Mouse (Mus musculus): ENCODE measurements around the gene Adm2. TPM values are rescaled to one million over a fixed set of nuclear protein-coding genes. Genes with fewer than 3 reads are reported as not detected.

Adm2 gene
- polyA plus RNA-seq (2015; fragmentation: Nextera tagmentation; extraction: Ambion mirVana), result 1.4 and 2.4 TPM in 2 replicates

DNA sequence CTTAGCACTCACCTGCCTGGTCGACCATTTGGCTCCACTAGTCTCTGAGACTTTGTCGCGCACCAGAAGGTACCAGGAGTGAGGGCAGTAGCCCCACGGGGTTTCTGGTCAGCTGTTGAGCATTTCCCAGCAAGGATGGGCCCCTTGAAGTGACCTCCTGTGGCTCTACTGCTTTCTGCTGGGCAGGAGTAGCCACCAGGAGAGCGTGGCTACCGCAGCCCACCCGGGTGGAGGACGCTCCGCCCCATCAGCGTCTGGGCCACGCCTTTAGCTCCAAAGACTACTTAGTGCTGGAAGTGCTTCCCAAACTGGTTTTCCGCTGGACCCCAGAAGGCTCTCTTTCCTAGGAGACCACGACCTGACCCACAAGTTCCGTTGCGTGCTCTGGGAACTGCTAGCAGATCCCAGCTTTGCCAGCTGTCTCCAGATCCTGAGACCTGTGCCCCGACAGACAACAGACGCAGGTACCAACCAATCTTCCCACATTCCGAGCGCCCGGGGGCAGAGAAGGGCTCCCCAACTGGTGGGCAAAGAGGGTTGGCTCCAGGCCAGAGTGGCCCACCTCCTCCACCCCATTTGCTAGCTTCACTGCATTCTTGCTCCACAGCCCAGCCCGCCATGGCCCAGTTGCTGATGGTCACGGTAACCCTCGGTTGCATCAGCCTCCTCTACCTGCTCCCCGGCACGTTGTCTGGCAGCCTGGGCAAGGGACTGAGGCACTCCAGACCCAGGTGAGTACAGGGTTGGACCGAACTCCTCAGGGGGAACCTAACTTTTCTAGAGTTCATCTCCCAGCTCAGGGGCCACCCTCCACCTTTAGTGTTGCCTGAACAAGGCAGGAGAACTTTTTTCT is at the start of gene Adm2:
Adm2 (plus strand) TSS at position 51 of the 853 bp plus-strand sequence.
- 8% methylated on average over 26 of the region's 26 CpGs for WGBS (ENCODE audit: insufficient replicate concordance)

DNA sequence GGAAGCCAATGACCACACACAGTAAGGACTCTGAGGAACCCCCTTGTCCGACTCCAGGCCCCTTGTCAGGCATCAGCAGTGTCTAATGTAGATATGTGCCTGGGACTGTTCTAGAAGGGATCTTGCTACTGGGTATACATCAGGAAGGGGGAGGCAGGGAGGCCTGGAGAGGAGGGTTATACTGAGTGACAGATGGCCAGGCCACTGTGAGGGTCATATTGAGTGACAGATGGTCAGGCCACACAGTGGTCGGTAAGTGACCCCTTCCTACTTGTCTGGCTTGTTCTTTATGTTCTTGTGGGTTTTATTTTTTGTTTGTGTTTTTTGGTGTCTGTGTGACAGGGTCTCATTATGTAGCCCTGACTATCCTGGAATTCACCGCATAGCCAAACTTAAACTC is 47.0 kb upstream of the Adm2 start:
- Histone ChIP-seq H3K4me1 (replicated peaks) (no peaks in the 10 kb centered on the region), H3K36me3 (peaks cover 74% of the 10 kb centered on the region), H3K4me3 (replicated peaks) (no peak overlapping the region), H3K9me3 (replicated peaks) (no peaks in the 10 kb centered on the region), H3K4me2 (no peak overlapping the region), H3K27me3 (no peaks in the 10 kb centered on the region), H3K9ac (no peak overlapping the region), H3K27ac (no peak overlapping the region)
- DNase-seq (no peak), ATAC-seq (ENCODE audit: low read depth) (no peak)
- 77% methylated on average over 3 of the region's 3 CpGs for WGBS (ENCODE audit: insufficient replicate concordance)

More for the DNA sequence above, at the start of gene Adm2:
- peaks cover 31% of the 10 kb centered on the region for H3K4me1 ChIP-seq (replicated peaks)
- peak within 1 kb of the TSS; percentile 56 for H3K4me3 ChIP-seq (replicated peaks)
- DNase-seq, result peak; percentile 28
- H3K27ac ChIP-seq, result no peak within 1 kb of the TSS
- H3K4me2 ChIP-seq, result peak within 1 kb of the TSS; percentile 67
- H3K36me3 ChIP-seq, result no peaks in the 10 kb centered on the region
- H3K9ac ChIP-seq, result peak within 1 kb of the TSS; percentile 69
- peak; percentile 37; the same call in 1 of the 2 replicates for ATAC-seq (ENCODE audit: low read depth)
- peaks cover 23% of the 10 kb centered on the region for H3K27me3 ChIP-seq
- H3K9me3 ChIP-seq (replicated peaks), result no peaks in the 10 kb centered on the region

DNA sequence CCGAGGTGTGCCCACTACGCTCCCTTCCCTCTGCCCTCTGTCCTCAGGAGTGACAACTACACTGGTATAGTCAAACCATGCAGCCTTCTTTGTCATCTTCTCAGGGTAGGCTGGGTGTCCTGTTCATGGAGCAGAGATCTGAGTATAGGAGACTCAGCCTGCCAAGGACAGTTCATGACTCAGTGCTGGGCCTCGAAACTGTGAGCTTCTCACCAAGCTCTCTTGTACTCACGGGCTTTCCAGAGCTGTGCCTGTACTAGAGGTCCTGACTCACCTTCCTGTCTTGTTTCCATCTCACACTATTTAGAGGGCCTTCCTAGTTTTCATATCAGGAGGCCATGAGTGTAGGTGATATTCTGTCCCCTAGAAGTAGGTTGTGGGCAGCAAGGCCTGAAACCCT is 45.2 kb upstream of the Adm2 start:
- WGBS (ENCODE audit: insufficient replicate concordance), result 86% methylated on average over 4 of the region's 4 CpGs
- no peak for ATAC-seq (ENCODE audit: low read depth)
- H3K36me3 ChIP-seq, result peaks cover 86% of the 10 kb centered on the region

DNA sequence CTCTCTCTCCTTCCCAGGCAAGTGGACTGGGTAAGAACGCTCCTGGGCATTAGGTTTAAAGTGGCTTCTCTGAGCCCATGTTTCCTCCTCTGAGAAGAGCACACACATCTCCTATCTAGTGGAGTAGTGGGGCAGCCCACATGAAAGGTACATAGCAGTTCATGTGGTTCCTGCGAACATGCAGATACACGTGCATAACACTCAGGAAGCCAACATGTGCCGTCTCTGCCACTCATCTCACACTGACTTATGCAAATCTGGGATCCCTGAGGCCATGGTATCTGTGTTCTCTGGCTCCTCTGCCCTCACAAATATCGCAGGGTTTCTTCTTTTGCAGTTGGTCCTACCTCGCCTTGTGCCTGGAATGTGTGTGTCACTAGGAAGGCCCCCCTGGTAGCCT is 40.0 kb upstream of the Adm2 start:
- peaks cover 95% of the 10 kb centered on the region for H3K36me3 ChIP-seq
- 89% methylated on average over 6 of the region's 6 CpGs for WGBS (ENCODE audit: insufficient replicate concordance)

More for the DNA sequence above, 45.2 kb upstream of the Adm2 start:
- Histone ChIP-seq H3K27me3 (no peaks in the 10 kb centered on the region), H3K4me3 (replicated peaks) (no peak overlapping the region), H3K4me2 (no peak overlapping the region), H3K9ac (no peak overlapping the region), H3K27ac (no peak overlapping the region), H3K9me3 (replicated peaks) (no peaks in the 10 kb centered on the region), H3K4me1 (replicated peaks) (no peaks in the 10 kb centered on the region)
- DNase-seq, result no peak

DNA sequence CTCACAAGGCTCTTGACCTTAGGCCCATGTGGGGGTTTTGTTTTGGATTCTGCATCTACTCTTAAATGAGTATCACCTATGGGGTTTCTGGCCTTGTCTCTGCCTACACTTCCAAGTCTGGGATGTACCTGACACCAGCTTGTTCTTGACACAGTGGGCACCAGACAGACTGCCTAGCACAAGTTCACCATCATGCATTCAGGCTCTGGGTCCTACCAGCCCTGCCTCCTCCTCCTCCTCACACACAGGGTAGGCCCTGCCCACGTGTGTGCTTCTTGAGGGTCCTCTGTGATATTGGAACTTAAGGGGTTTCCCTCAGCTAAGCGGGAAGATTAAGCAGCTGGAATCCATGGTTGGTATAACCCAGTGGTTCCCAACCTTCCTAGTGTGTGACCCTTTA is 38.4 kb upstream of the Adm2 start:
- H3K27me3 ChIP-seq, result no peaks in the 10 kb centered on the region
- no peaks in the 10 kb centered on the region for H3K9me3 ChIP-seq (replicated peaks)
- H3K4me1 ChIP-seq (replicated peaks), result peaks cover 44% of the 10 kb centered on the region
- H3K27ac ChIP-seq, result peak overlapping the region; percentile 90
- ATAC-seq (ENCODE audit: low read depth) (no peak), DNase-seq (no peak)
- peaks cover 96% of the 10 kb centered on the region for H3K36me3 ChIP-seq
- H3K9ac ChIP-seq, result no peak overlapping the region
- WGBS (ENCODE audit: insufficient replicate concordance), result 73% methylated on average over 2 of the region's 2 CpGs
- H3K4me3 ChIP-seq (replicated peaks), result no peak overlapping the region
- H3K4me2 ChIP-seq, result no peak overlapping the region

More for the DNA sequence above, 40.0 kb upstream of the Adm2 start:
- Histone ChIP-seq H3K4me3 (replicated peaks) (no peak overlapping the region), H3K9me3 (replicated peaks) (no peaks in the 10 kb centered on the region), H3K27ac (no peak overlapping the region), H3K4me1 (replicated peaks) (peaks cover 37% of the 10 kb centered on the region), H3K4me2 (no peak overlapping the region), H3K9ac (no peak overlapping the region), H3K27me3 (no peaks in the 10 kb centered on the region)
- DNase-seq (no peak), ATAC-seq (ENCODE audit: low read depth) (no peak)

DNA sequence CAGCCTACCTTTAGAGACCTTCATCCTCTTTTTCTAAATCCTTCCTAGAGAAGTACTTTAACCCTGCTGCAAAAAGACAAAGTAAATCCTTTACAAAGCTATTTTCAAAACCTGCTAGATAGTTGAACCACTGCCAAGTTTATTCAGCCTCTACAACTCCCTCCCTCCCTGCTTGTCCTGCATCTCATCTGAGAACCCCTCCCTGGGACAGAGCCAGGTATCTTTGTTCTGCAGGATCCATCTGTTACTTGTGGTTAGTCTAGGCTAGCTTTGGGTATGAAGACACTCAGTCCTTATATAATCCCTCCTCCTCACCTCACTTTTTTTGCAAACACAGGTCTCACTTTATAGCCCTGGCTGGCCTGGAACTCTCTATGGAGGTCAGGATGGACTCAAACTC is 37.5 kb upstream of the Adm2 start:
- peak overlapping the region; percentile 90 for H3K27ac ChIP-seq
- ATAC-seq (ENCODE audit: low read depth) (peak; percentile 79), DNase-seq (peak; percentile 41)
- no peaks in the 10 kb centered on the region for H3K9me3 ChIP-seq (replicated peaks)
- H3K4me2 ChIP-seq, result peak overlapping the region; percentile 70
- H3K36me3 ChIP-seq, result peaks cover 96% of the 10 kb centered on the region
- no peak overlapping the region for H3K4me3 ChIP-seq (replicated peaks)
- H3K4me1 ChIP-seq (replicated peaks), result peaks cover 44% of the 10 kb centered on the region
- peak overlapping the region; percentile 62 for H3K9ac ChIP-seq
- no peaks in the 10 kb centered on the region for H3K27me3 ChIP-seq

DNA sequence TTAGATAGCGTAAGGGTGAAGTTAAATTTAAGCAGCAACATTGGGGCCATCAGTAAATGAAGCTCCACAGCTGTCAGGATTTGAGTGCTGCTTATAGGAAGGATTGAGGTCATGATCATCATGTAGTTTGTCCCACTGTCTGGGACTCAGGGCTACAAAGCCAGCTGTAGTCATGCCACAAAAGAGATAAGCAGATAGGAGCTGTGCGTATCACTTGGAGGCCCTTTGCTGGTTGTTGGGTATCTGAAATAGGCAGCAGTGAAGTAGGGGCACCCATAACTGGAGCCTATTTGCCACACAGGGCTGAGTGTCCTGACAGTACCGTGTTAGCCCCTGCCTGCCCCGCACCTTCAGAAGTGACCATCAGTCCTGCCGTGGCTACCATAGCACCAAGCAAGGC is 37.0 kb upstream of the Adm2 start:
- ATAC-seq (ENCODE audit: low read depth) (peak; percentile 96), DNase-seq (peak; percentile 60)
- Histone ChIP-seq H3K4me3 (replicated peaks) (peak overlapping the region; percentile 31), H3K9ac (peak overlapping the region; percentile 62), H3K27me3 (no peaks in the 10 kb centered on the region), H3K9me3 (replicated peaks) (no peaks in the 10 kb centered on the region), H3K4me1 (replicated peaks) (peaks cover 44% of the 10 kb centered on the region), H3K36me3 (peaks cover 96% of the 10 kb centered on the region), H3K4me2 (peak overlapping the region; percentile 70), H3K27ac (peak overlapping the region; percentile 90)
- 32% methylated on average over 5 of the region's 5 CpGs for WGBS (ENCODE audit: insufficient replicate concordance)

DNA sequence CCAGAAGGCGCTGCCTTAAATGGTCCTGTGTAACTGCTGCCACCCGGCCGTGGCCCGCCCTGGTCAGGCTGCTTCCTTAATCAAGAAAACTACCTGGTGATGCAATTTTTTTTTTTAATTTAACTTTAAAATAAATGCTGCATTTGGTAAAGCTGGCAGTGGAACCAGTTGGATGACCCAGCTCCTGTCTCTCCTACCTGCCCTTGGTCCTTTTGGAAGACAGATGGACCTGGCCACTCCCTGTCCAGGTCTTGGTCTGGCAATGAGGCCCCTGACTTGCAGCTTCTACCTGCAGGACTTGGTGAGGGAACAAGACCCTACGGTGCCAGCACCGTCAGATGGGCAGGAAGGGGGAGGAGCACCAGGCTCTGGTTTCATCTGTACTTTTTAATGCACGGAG is 36.4 kb upstream of the Adm2 start:
- no peaks in the 10 kb centered on the region for H3K9me3 ChIP-seq (replicated peaks)
- peaks cover 96% of the 10 kb centered on the region for H3K36me3 ChIP-seq
- no peak for DNase-seq
- peak; percentile 24; the same call in 1 of the 2 replicates for ATAC-seq (ENCODE audit: low read depth)
- H3K4me1 ChIP-seq (replicated peaks), result peaks cover 46% of the 10 kb centered on the region
- peak overlapping the region; percentile 31 for H3K4me3 ChIP-seq (replicated peaks)
- peak overlapping the region; percentile 62 for H3K9ac ChIP-seq
- H3K27ac ChIP-seq, result peak overlapping the region; percentile 90
- 70% methylated on average over 7 of the region's 7 CpGs for WGBS (ENCODE audit: insufficient replicate concordance)
- H3K27me3 ChIP-seq, result no peaks in the 10 kb centered on the region
- peak overlapping the region; percentile 70 for H3K4me2 ChIP-seq

DNA sequence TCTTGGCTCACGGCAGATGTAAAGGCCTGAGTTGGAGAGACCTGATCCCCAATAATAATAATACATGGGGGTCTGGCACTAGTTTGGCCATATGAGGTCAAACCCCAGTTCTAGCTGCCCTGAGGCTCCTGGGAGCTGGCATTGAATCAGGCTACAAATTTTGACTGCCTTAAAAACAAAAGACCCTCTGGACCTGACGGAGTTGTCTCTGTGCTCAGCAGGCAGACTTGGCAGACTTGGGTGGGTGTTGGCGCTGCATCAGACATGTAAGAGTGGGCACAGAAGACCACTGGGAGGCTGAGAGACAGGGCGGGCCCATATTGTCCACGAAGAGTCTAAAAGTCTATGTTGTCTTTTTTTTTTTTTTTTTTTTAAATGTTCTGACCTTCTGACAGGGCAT is 35.9 kb upstream of the Adm2 start:
- Histone ChIP-seq H3K9me3 (replicated peaks) (no peaks in the 10 kb centered on the region), H3K36me3 (peaks cover 95% of the 10 kb centered on the region), H3K9ac (0 out of 2 replicates have a peak overlapping the region, but pooled peaks have one; percentile 62), H3K27ac (no peak overlapping the region), H3K4me1 (replicated peaks) (peaks cover 51% of the 10 kb centered on the region), H3K4me2 (peak overlapping the region; percentile 70; the same call in 1 of the 2 replicates), H3K27me3 (no peaks in the 10 kb centered on the region), H3K4me3 (replicated peaks) (0 out of 2 replicates have a peak overlapping the region, but pooled peaks have one; percentile 31)
- WGBS (ENCODE audit: insufficient replicate concordance), result 74% methylated on average over 5 of the region's 5 CpGs
- DNase-seq (no peak), ATAC-seq (ENCODE audit: low read depth) (no peak)

DNA sequence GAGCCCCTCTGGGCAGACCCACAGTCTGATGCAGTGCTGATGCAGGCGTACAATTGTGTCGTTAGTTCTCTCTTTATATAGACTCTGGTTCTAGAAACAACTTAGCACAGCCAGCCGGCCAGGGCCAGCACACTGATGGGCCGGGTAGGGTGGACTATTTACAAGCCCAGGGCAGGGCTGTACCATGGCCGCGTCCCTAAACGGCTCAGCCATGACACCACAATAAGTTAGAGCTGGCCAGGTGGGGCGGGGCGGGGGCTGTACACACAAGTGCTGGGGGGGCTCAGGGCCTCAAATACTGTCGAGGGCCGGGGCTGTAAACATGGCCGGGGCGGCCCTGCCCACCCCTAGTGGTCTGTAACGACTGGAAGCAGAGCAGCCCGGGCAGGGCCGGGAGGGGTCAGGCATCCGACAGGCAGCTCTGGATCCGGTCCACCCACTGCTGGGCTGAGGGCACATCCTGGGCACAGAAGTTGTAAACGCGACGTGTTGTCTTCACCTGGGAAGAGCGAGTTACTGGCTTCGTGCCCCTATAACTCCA is 34.2 kb upstream of the Adm2 start:
- WGBS (ENCODE audit: insufficient replicate concordance), result 90% methylated on average over 23 of the region's 23 CpGs

DNA sequence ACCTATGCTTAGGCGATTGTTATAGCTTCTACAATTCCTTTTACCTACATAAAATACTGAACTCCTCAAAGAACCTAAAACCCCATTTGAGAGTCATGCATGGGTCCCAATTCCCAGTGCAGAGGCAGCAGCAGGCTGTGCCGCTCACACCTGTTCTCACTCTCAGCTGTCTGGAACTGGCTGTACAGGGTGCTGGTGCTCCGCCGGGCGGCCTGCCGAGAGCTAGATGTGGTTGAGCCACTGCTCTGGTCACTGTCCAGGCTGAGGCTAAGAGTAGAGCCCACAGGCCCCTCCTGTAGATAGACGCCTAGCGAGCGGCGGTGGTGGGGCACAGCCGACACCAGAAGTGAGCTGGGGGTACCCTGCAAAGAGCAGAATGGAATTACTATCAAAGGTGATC is 33.1 kb upstream of the Adm2 start:
- no peak for DNase-seq
- peaks cover 70% of the 10 kb centered on the region for H3K4me1 ChIP-seq (replicated peaks)

More for the DNA sequence above, 34.2 kb upstream of the Adm2 start:
- Histone ChIP-seq H3K4me3 (replicated peaks) (no peak overlapping the region), H3K36me3 (peaks cover 95% of the 10 kb centered on the region), H3K9ac (no peak overlapping the region), H3K9me3 (replicated peaks) (no peaks in the 10 kb centered on the region), H3K27ac (no peak overlapping the region), H3K27me3 (no peaks in the 10 kb centered on the region), H3K4me2 (no peak overlapping the region), H3K4me1 (replicated peaks) (peaks cover 68% of the 10 kb centered on the region)
- no peak for DNase-seq
- no peak for ATAC-seq (ENCODE audit: low read depth)

More for the DNA sequence above, 33.1 kb upstream of the Adm2 start:
- no peak for ATAC-seq (ENCODE audit: low read depth)
- Histone ChIP-seq H3K4me3 (replicated peaks) (no peak overlapping the region), H3K9ac (no peak overlapping the region), H3K9me3 (replicated peaks) (no peaks in the 10 kb centered on the region), H3K27ac (no peak overlapping the region), H3K27me3 (no peaks in the 10 kb centered on the region), H3K36me3 (peaks cover 95% of the 10 kb centered on the region), H3K4me2 (no peak overlapping the region)
- WGBS (ENCODE audit: insufficient replicate concordance), result 92% methylated on average over 11 of the region's 11 CpGs
